Mouse (Mus musculus) NIH3T3 (cell line): Measurements from ENCODE around the gene Rab19.
"Not testable (repeated sequence)": the region's sequence is repeated elsewhere in the genome, so short reads cannot be mapped to it uniquely, and the experiment has no call there.

Experiments
- DNase-seq: peaks from one replicate; pipeline ENCODE4 v3.0.0-alpha.2; 2012; ENCODE audit warnings: low read depth

Rab19 gene

DNA sequence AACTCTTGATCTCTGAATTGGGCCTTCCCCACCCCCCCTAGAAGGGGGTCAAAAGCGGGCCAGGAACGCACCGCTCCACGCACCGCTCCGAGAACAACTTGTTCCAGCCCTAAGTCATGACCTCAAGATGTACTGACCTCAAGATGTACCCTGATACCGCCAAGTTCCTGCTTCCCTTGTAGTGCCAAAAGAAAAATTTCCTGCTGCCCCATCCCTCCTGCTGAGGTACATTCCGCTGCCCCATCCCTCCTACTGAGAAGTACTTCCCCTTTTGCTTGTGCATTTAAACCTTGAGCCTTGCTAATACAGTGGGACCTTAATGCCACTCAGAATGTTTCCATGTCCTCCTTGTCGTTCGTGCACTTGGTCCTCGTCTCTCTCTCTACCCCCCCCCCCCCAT is 49.7 kb downstream of the Rab19 start:
- no peak for DNase-seq

DNA sequence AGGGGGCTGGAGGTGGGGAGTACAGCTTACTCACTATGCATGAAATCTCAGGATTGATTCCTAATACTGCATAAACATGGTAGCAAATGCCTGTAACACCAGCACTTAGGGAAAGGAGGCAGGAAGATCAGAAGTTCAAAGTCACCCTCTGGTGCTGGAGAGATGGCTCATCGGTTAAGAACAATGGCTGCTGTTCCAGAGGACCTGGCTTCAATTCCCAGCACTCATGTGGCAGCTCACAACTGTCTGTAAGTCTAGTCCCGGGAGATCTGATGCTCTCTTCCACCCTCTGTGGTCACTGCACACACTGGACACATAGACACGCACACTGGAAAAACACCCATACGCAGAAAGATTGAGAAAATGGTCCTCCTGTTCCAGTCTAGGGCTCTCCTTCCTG is 52.2 kb downstream of the Rab19 start:
- DNase-seq, result no peak

DNA sequence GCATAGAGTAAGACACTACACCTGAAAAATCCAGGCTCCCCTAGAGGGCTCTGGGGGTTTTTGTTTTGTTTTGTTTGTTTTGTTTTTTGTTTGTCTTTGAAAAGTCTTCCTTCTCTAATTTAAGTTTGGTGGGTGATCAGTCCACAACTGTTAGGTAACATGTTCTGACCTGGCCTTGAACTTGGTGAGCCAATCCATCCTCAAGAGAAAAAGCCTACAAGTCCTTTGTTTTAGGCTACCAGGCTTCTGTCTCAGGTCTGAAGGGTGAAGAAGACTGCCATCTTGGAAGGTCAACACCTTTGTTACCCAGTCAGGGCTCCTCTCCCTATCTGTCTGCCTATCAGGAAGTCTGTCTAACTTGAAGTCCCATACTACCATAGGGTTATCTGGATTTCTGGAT is 52.7 kb downstream of the Rab19 start:
- DNase-seq, result no peak

DNA sequence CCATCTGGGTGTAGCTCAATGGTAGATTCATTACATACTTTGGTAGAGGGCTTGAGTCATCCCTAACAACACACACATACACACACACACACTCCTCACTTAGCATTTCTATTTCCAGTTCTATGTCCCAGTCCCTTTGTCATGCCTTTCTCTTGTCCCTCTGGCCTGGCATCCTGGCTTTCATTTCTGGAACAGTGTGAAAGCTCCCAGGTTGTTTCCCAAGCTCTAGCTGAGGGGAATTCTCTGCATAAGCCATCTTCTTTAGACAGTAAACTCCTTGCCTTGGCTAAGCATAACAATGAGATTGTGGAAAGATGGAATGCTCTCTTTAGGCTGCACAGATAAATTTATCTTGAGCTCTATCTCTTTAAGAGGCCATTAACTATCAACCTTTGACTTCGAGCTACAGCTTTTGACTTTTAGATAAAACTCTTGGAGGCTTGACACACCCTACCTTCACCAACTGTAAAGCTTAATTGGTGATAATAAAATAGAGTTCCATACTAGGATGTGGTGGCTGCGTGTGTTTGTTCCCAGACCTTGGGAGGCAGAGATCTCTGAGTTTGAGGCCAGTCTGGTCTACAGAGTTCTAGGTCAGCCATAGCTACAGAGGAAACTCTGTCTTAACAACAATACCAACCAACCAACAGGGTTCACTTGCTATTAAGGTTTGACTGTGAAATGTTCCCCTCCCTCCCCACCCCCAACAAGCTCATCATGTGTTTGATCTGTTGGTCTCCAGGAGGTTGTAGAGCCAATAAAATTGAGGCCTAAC is 53.3 kb downstream of the Rab19 start:
- no peak for DNase-seq

DNA sequence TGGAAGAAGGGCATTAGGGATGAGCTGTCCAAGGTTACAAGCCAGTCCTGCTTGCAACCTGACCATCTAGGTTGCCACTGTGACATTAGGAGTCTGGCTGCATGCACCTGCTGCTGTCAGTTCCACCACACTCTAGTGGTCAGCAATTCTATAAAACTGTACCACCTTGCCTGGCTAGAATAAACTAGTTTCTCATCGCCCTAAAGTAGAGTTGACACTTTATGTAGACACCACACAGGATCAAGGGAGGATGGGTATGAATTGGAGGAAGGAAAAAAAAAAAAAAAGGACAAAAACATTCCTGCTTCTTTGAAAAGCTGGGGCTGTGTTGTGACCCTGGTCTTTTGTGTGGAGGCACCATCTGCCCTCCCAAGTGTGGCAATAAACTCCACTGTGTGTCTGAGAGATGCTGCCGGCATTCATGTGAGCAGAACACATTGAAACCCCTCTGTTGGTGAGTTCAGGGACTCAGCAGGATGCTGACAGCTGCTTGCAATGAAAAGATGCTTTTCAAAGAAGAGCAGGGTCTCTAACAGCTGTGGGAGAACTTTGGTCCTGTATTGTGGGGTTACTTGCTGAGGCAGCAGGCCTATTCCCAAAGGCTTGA is 54.0 kb downstream of the Rab19 start:
- no peak for DNase-seq

DNA sequence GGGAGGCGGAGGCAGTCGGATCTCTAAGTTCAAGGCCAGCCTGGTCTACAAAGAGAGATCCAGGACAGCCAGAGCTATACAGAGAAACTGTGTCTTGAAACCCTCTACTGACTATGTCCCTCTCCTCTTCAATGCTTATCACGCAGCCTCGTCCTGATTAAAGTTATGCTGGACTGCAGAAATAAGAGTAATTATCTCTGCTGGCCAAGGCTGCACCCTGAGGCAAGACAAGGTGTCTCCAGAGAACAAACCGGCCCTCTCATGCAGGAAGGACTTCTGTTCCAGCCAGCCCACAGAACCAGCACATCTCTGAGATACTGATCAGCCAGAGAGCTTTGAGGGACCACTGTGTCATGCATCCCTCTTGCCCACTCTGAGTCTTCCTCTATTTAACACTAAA is 54.9 kb downstream of the Rab19 start:
- DNase-seq, result no peak

DNA sequence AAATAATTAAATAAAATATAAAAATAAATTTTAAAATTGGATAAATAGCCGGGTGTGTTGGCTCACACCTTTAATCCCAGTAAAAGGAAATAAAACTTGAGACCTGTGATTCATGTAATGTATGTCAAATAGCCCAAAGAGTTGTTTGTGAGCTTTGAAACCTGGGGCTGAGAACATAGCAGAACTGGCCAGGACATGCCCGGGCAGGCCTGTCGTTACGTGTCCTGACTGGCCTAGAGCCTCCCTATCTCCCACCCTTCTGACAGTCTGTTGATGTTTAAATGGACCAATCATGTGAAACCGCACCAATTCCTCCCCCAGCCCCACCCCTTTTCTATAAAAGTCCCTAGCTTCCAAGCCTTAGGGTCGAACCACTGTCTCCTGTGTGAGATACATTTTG is 56.5 kb downstream of the Rab19 start:
- DNase-seq, result not testable (repeated sequence)
